Mouse (Mus musculus): ENCODE data around the gene Ttc30a1.

Gene Ttc30a1

GRCm38 (mm10) chr2:75933541-75933940 lies 48.2 kb downstream of the Ttc30a1 start:
- DNase-seq (ENCODE audit: low read depth, low spot score), result no peak

GRCm38 (mm10) chr2:75930941-75931340 lies 50.8 kb downstream of the Ttc30a1 start:
- DNase-seq (ENCODE audit: low read depth, low spot score), result no peak

- DNase-seq (ENCODE audit: low read depth, low spot score), result no peak
Measured at GRCm38 (mm10) chr2:75929786-75930444, 51.9 kb downstream of the Ttc30a1 start.

- DNase-seq (ENCODE audit: low read depth, low spot score), result no peak
Measured at GRCm38 (mm10) chr2:75929141-75929540, 52.6 kb downstream of the Ttc30a1 start.

Measured in 3T3-L1 (cell line).